Mouse (Mus musculus): ENCODE measurements at regions not wholly inside any gene's neighbourhood (a gene's known extent, or its start where the extent isn't known, plus 50 kb on each side); places are given as distances from the start of the nearest gene placed in this dataset.

GRCm38 (mm10) chr2:51222851-51223250 lies 73.9 kb upstream of the Rnd3 start:
- no peaks in the 10 kb centered on the region for H3K27me3 ChIP-seq (ENCODE audit: insufficient read depth, low read length)
- no peak overlapping the region for H3K4me2 ChIP-seq
- DNase-seq (no peak), ATAC-seq (ENCODE audit: insufficient read depth) (no peak)
- H3K4me3 ChIP-seq (ENCODE audit: low read depth, low read length) = no peak overlapping the region
- no peaks in the 10 kb centered on the region for H3K9me3 ChIP-seq (ENCODE audit: low read depth, low read length)
- TF ChIP-seq CTCF (IDR thresholded peaks at IDR 0.05; ENCODE audit: low read depth) = no peak
- 0 out of 2 replicates have a peak, but pooled peaks cover 3% of the 10 kb centered on the region for H3K4me1 ChIP-seq (ENCODE audit: insufficient read depth)
- 33% methylated on average over 1 of the region's 1 CpGs for WGBS
- H3K9ac ChIP-seq = no peak overlapping the region
- no peaks in the 10 kb centered on the region for H3K36me3 ChIP-seq (ENCODE audit: insufficient read depth)
- no peak overlapping the region for H3K27ac ChIP-seq (ENCODE audit: low read depth)

DNA sequence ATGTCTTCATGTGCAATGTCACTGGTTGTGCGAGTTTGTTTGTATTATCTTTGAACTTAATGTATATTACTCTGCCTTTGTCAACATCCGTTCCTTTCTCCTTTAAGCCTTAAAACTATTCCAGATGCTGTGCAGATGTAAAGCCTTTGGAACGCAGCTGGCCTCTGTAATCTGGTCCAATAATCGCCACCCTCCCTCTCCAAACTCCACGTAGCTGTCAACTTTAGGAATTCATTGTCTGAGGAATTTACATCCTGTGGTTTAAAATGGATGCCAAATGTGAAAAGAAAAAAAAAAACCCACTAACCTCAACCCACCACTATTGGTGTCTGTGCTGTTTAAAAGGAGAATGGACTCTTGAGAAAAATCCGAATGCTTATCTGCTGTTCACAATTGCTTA lies 70.8 kb upstream of the Rnd3 start:
- H3K27me3 ChIP-seq (ENCODE audit: insufficient read depth, low read length) = no peaks in the 10 kb centered on the region
- peak; percentile 75 for DNase-seq

DNA sequence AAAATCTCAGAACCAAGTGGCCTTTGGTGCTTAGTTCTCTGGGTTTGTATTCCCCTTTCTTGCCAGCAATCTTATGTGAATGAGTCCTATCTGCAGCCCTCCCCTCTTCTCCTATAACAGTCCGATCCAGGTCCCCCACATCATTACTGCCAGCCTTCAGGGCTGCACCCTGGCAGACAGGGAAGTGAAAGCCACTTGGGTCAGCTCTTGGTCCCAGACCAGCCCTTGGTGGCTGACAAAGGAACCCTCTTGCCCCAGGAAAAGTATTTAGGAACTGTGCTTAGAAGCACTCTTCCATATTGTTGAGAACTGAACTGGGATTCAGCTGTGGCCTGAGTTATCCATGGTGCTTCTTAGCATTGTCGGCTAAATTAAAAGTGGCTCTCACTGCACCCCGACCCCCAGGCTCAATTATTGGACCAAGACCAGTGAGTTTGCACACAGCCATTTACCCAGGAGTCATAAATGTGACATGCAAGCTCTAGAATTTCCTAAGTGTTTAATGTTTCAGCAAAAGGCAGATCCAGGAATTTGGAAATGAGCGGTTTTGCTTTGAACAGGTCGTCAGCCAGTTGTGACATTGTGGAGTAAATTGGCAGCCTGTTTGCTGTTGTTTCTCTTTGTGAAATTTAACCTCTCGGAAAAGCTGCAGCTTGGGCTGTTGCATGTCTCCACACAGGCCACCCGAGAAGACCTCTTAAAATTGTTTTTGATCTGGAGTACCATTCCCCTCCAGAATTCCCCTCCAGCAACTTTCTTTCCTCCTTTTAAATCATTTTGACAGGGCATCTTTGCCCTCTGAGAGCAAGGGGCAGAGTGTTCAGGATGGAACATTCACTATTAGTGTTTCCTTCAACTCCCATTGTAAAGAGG lies 58.5 kb upstream of the Rnd3 start:
- peak; percentile 40 for DNase-seq
- TF ChIP-seq CTCF (IDR thresholded peaks at IDR 0.05; ENCODE audit: low read depth) = no peak
- H3K4me1 ChIP-seq (ENCODE audit: insufficient read depth) = no peaks in the 10 kb centered on the region
- no peaks in the 10 kb centered on the region for H3K36me3 ChIP-seq (ENCODE audit: insufficient read depth)
- H3K27ac ChIP-seq (ENCODE audit: low read depth) = no peak overlapping the region
- WGBS = 37% methylated on average over 7 of the region's 7 CpGs
- H3K4me3 ChIP-seq (ENCODE audit: low read depth, low read length) = no peak overlapping the region
- no peaks in the 10 kb centered on the region for H3K9me3 ChIP-seq (ENCODE audit: low read depth, low read length)
- no peak overlapping the region for H3K9ac ChIP-seq
- no peak overlapping the region for H3K4me2 ChIP-seq
- ATAC-seq (ENCODE audit: insufficient read depth) = no peak; the same call in 1 of the 2 replicates
- H3K27me3 ChIP-seq (ENCODE audit: insufficient read depth, low read length) = no peaks in the 10 kb centered on the region

More for the DNA sequence above, 70.8 kb upstream of the Rnd3 start:
- Histone ChIP-seq H3K27ac (ENCODE audit: low read depth) (no peak overlapping the region; the same call in 1 of the 2 replicates), H3K36me3 (ENCODE audit: insufficient read depth) (no peaks in the 10 kb centered on the region), H3K9ac (no peak overlapping the region), H3K9me3 (ENCODE audit: low read depth, low read length) (no peaks in the 10 kb centered on the region), H3K4me2 (no peak overlapping the region), H3K4me1 (ENCODE audit: insufficient read depth) (0 out of 2 replicates have a peak, but pooled peaks cover 3% of the 10 kb centered on the region), H3K4me3 (ENCODE audit: low read depth, low read length) (no peak overlapping the region)
- 23% methylated on average over 6 of the region's 6 CpGs for WGBS
- no peak for TF ChIP-seq CTCF (IDR thresholded peaks at IDR 0.05; ENCODE audit: low read depth)
- peak; percentile 63; the same call in 1 of the 2 replicates for ATAC-seq (ENCODE audit: insufficient read depth)

- Histone ChIP-seq H3K36me3 (ENCODE audit: insufficient read depth) (no peaks in the 10 kb centered on the region), H3K4me1 (ENCODE audit: insufficient read depth) (no peaks in the 10 kb centered on the region), H3K27me3 (ENCODE audit: insufficient read depth, low read length) (no peaks in the 10 kb centered on the region), H3K27ac (ENCODE audit: low read depth) (no peak overlapping the region), H3K4me2 (no peak overlapping the region), H3K4me3 (ENCODE audit: low read depth, low read length) (no peak overlapping the region), H3K9me3 (ENCODE audit: low read depth, low read length) (no peaks in the 10 kb centered on the region), H3K9ac (no peak overlapping the region)
- no peak for ATAC-seq (ENCODE audit: insufficient read depth)
- no peak for DNase-seq
- 23% methylated on average over 4 of the region's 4 CpGs for WGBS
- TF ChIP-seq CTCF (IDR thresholded peaks at IDR 0.05; ENCODE audit: low read depth) = no peak
Observed at GRCm38 (mm10) chr2:51206332-51206731, 57.4 kb upstream of the Rnd3 start.
